Mouse (Mus musculus): ENCODE measurements around the gene Cspg4. TPM values are rescaled to one million over a fixed set of nuclear protein-coding genes. Genes with fewer than 3 reads are reported as not detected.
"Not testable (repeated sequence)": the region's sequence is repeated elsewhere in the genome, so short reads cannot be mapped to it uniquely, and the experiment has no call there.

Cspg4 gene
- polyA plus RNA-seq, 1 experiment from 2014 or later: 23.0 TPM

DNA sequence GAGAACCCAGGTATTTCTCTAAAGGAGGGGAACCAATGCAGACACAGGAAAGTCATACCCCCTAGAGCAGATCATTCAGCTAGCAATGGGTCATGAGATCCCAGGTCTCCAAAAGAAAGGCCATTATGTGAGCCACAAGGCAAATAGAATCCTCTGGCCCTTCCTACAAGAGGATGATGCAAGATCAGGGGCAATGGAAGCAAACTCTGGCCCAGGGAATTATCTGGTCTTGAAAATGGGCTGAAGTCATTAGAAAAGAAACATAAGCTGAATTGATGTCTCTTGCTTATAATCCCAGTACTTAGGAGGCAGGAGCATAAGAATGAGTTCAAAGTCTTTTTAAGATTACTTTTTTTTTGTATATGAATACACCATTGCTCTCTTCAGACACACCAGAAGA lies 35.2 kb downstream of the Cspg4 start:
- Histone ChIP-seq H3K4me2 (ENCODE audit: low read length) (no peak overlapping the region), H3K27ac (replicated peaks in 1 of 2; ENCODE audit: control insufficient read depth in 1 of 2, insufficient read depth in 1 of 2, low read depth in 2 of 2, low read length in 2 of 2) (no peak overlapping the region), H3K4me1 (ENCODE audit: control insufficient read depth in 2 of 2, insufficient read depth in 2 of 2, low read length in 2 of 2) (peaks cover 7 to 9% of the 10 kb centered on the region in 2 experiments; a peak in 1 of 4 replicates), H3K36me3 (ENCODE audit: control insufficient read depth, insufficient read depth, low read length) (peaks cover 31% of the 10 kb centered on the region), H3K27me3 (ENCODE audit: control insufficient read depth, insufficient read depth, low read length) (no peaks in the 10 kb centered on the region), H3K4me3 (ENCODE audit: control insufficient read depth in 1 of 2, insufficient read depth in 1 of 2, low read depth in 1 of 2, low read length in 2 of 2) (no peak overlapping the region), H3K9me3 (ENCODE audit: control insufficient read depth, low read length) (no peaks in the 10 kb centered on the region), H3K9ac (ENCODE audit: low read length) (no peak overlapping the region)
- no peak for ATAC-seq (ENCODE audit: insufficient number of reproducible peaks, insufficient read depth, low FRiP score, low read depth)

DNA sequence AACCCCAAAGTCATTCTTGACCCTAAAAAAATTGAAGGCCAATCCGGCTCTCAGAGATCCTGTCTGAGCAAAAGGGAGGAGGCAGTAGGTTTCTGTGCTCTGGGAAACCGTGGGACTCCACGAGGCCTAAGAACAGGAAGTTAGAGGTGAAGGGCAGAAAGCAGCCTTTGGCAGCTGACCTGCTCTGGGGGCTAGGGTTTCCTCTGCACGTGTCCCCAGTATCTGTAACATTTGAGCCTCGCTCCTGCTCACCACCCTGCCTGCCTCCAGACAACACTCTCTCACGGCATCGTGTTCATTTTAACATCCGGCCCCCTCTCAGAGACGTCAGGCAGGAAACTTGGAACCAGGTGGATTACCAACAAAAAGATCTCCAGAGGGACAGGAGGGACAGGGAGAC lies 35.7 kb downstream of the Cspg4 start:
- Histone ChIP-seq H3K4me2 (ENCODE audit: low read length) (no peak overlapping the region), H3K4me1 (ENCODE audit: control insufficient read depth in 2 of 2, insufficient read depth in 2 of 2, low read length in 2 of 2) (peaks cover 7 to 9% of the 10 kb centered on the region in 2 experiments; a peak in 1 of 4 replicates), H3K36me3 (ENCODE audit: control insufficient read depth, insufficient read depth, low read length) (peaks cover 26% of the 10 kb centered on the region), H3K9ac (ENCODE audit: low read length) (peak overlapping the region; percentile 16; the same call in 1 of the 2 replicates), H3K9me3 (ENCODE audit: control insufficient read depth, low read length) (no peaks in the 10 kb centered on the region), H3K4me3 (ENCODE audit: control insufficient read depth in 1 of 2, insufficient read depth in 1 of 2, low read depth in 1 of 2, low read length in 2 of 2) (no peak overlapping the region), H3K27ac (replicated peaks in 1 of 2; ENCODE audit: control insufficient read depth in 1 of 2, insufficient read depth in 1 of 2, low read depth in 2 of 2, low read length in 2 of 2) (peak overlapping the region in 1 of 2 experiments; percentile 14; a peak in 1 of 4 replicates), H3K27me3 (ENCODE audit: control insufficient read depth, insufficient read depth, low read length) (no peaks in the 10 kb centered on the region)
- WGBS: 18% methylated on average over 9 of the region's 9 CpGs
- no peak for ATAC-seq (ENCODE audit: insufficient number of reproducible peaks, insufficient read depth, low FRiP score, low read depth)

DNA sequence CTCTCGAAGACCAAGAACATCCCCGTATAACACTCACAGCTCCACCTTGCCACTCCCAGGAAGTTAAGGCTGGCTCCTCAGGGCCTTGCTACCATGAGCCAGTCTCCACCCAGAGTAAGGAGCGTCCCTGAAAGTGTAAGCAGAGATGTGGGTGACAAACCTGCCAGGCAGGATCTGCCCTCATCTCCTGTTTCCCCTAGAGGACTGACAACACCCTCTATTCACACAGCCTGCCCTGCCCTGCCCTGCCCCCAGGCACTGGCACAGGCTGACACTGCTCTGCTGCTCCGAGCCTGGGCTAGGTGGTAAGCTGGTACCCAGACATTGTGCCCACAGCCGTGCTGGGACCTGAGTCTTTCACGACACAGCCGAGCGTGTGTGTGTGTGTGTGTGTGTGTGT lies 36.4 kb downstream of the Cspg4 start:
- ATAC-seq (ENCODE audit: insufficient number of reproducible peaks, insufficient read depth, low FRiP score, low read depth): no peak
- Histone ChIP-seq H3K9ac (ENCODE audit: low read length) (0 out of 2 replicates have a peak overlapping the region, but pooled peaks have one; percentile 6), H3K4me2 (ENCODE audit: low read length) (no peak overlapping the region), H3K27me3 (ENCODE audit: control insufficient read depth, insufficient read depth, low read length) (no peaks in the 10 kb centered on the region), H3K4me1 (ENCODE audit: control insufficient read depth in 2 of 2, insufficient read depth in 2 of 2, low read length in 2 of 2) (peaks cover 7 to 9% of the 10 kb centered on the region in 2 experiments; a peak in 1 of 4 replicates), H3K9me3 (ENCODE audit: control insufficient read depth, low read length) (no peaks in the 10 kb centered on the region), H3K36me3 (ENCODE audit: control insufficient read depth, insufficient read depth, low read length) (peaks cover 21% of the 10 kb centered on the region), H3K4me3 (ENCODE audit: control insufficient read depth in 1 of 2, insufficient read depth in 1 of 2, low read depth in 1 of 2, low read length in 2 of 2) (no peak overlapping the region), H3K27ac (replicated peaks in 1 of 2; ENCODE audit: control insufficient read depth in 1 of 2, insufficient read depth in 1 of 2, low read depth in 2 of 2, low read length in 2 of 2) (no peak overlapping the region)
- 58% methylated on average over 8 of the region's 8 CpGs for WGBS

DNA sequence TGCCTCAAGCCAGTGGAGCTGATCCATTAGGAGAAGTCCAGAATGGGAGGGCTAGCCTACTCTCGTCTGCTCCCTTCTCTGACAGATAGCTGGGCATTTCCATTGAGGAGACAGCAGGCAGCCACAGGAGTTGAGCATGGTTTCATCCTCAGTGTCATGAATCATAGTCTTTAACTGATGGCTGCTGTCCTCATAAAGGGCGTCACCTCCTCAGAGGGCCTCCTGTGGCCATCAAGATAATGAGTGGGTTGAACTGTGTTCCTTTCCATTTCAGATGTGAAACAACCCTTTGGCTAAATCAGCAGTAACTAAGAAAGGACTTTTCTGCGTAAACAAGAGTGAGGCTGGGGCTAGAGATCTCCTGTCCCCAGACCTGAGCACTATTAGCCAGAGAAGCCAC lies 38.8 kb downstream of the Cspg4 start:
- H3K9ac ChIP-seq (ENCODE audit: low read length): no peak overlapping the region
- 0 out of 2 replicates have a peak, but pooled peaks cover 1% of the 10 kb centered on the region for H3K36me3 ChIP-seq (ENCODE audit: control insufficient read depth, insufficient read depth, low read length)
- H3K27ac ChIP-seq (replicated peaks in 1 of 2; ENCODE audit: control insufficient read depth in 1 of 2, insufficient read depth in 1 of 2, low read depth in 2 of 2, low read length in 2 of 2): no peak overlapping the region
- H3K4me3 ChIP-seq (ENCODE audit: control insufficient read depth in 1 of 2, insufficient read depth in 1 of 2, low read depth in 1 of 2, low read length in 2 of 2): no peak overlapping the region
- no peaks in the 10 kb centered on the region for H3K9me3 ChIP-seq (ENCODE audit: control insufficient read depth, low read length)
- H3K4me1 ChIP-seq (ENCODE audit: control insufficient read depth in 2 of 2, insufficient read depth in 2 of 2, low read length in 2 of 2): peaks cover 9 to 14% of the 10 kb centered on the region in 2 experiments; a peak in 2 of 4 replicates
- ATAC-seq (ENCODE audit: insufficient number of reproducible peaks, insufficient read depth, low FRiP score, low read depth): no peak
- WGBS: 64% methylated on average over 3 of the region's 3 CpGs
- H3K4me2 ChIP-seq (ENCODE audit: low read length): no peak overlapping the region
- H3K27me3 ChIP-seq (ENCODE audit: control insufficient read depth, insufficient read depth, low read length): no peaks in the 10 kb centered on the region

DNA sequence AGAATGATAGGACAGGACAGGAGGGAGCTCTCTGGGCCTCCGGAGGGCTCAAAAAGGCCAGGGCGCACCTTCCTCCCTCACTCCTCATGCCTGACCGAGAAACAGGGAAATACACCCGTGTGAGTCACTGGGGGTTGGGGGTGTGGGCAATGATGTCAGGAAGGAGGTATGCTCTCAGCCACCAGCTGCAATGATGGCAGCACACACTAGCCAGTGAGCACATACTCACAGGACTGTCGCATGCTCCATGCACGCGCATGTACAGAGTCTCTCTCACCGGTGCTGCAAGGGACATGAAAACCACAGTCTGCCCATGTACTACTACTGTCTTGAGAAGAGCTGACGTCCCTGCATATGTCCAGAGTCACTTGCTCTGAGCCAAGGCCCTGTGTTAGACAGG lies 42.7 kb downstream of the Cspg4 start:
- Histone ChIP-seq H3K4me1 (ENCODE audit: control insufficient read depth in 2 of 2, insufficient read depth in 2 of 2, low read length in 2 of 2) (peaks cover 2 to 5% of the 10 kb centered on the region in 2 experiments; a peak in 2 of 4 replicates), H3K27ac (replicated peaks in 1 of 2; ENCODE audit: control insufficient read depth in 1 of 2, insufficient read depth in 1 of 2, low read depth in 2 of 2, low read length in 2 of 2) (no peak overlapping the region), H3K27me3 (ENCODE audit: control insufficient read depth, insufficient read depth, low read length) (no peaks in the 10 kb centered on the region), H3K4me2 (ENCODE audit: low read length) (no peak overlapping the region), H3K9ac (ENCODE audit: low read length) (no peak overlapping the region), H3K9me3 (ENCODE audit: control insufficient read depth, low read length) (no peaks in the 10 kb centered on the region), H3K36me3 (ENCODE audit: control insufficient read depth, insufficient read depth, low read length) (no peaks in the 10 kb centered on the region), H3K4me3 (ENCODE audit: control insufficient read depth in 1 of 2, insufficient read depth in 1 of 2, low read depth in 1 of 2, low read length in 2 of 2) (no peak overlapping the region)
- WGBS: 41% methylated on average over 9 of the region's 9 CpGs
- ATAC-seq (ENCODE audit: insufficient number of reproducible peaks, insufficient read depth, low FRiP score, low read depth): no peak

DNA sequence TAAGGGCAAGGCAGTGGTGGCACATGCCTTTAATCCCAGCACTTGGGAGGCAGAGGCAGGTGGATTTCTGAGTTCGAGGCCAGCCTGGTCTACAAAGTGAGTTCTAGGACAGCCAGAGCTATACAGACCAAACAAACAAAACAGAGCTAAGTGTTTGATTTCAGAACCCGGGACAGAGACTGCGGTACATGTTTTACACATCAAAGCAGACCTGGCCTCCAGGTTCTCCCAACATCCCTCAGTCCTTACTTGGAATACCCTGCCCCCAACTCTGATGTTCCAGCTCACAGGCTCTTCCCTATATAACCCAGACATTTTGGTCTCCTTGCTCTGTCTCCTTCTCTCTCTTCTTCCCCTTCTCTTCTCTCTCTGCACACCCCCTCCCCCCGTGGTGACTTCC lies 45.2 kb downstream of the Cspg4 start:
- H3K27ac ChIP-seq (replicated peaks in 1 of 2; ENCODE audit: control insufficient read depth in 1 of 2, insufficient read depth in 1 of 2, low read depth in 2 of 2, low read length in 2 of 2); ATAC-seq (ENCODE audit: insufficient number of reproducible peaks, insufficient read depth, low FRiP score, low read depth): not testable (repeated sequence)

DNA sequence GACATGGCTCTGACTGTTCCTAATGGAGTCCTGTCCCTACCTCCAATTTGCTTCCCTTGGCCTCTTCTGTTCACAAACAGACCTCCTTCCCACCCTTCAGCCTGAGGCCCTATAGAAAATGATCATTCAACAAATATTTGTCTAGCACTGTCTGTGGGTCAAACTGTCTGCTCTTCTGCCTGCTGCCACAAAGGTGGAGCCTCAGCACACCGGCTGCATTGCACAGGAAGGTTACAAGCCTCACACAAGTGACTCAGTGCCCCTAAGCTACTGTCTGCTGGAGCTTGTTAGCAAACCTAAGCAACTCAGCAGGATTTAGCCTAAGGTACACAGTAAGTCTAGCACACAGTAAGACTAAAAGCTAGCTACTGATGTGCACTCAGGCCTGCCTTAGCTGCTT lies 46.2 kb downstream of the Cspg4 start:
- Histone ChIP-seq H3K4me1 (ENCODE audit: control insufficient read depth in 2 of 2, insufficient read depth in 2 of 2, low read length in 2 of 2) (peaks cover 2 to 5% of the 10 kb centered on the region in 2 experiments; a peak in 2 of 4 replicates), H3K4me2 (ENCODE audit: low read length) (no peak overlapping the region), H3K9ac (ENCODE audit: low read length) (no peak overlapping the region), H3K4me3 (ENCODE audit: control insufficient read depth in 1 of 2, insufficient read depth in 1 of 2, low read depth in 1 of 2, low read length in 2 of 2) (no peak overlapping the region), H3K9me3 (ENCODE audit: control insufficient read depth, low read length) (no peaks in the 10 kb centered on the region), H3K27me3 (ENCODE audit: control insufficient read depth, insufficient read depth, low read length) (no peaks in the 10 kb centered on the region), H3K27ac (replicated peaks in 1 of 2; ENCODE audit: control insufficient read depth in 1 of 2, insufficient read depth in 1 of 2, low read depth in 2 of 2, low read length in 2 of 2) (no peak overlapping the region), H3K36me3 (ENCODE audit: control insufficient read depth, insufficient read depth, low read length) (peaks cover 16% of the 10 kb centered on the region)
- no peak for ATAC-seq (ENCODE audit: insufficient number of reproducible peaks, insufficient read depth, low FRiP score, low read depth)
- WGBS: 48% methylated on average over 1 of the region's 1 CpGs

More for the DNA sequence above, 45.2 kb downstream of the Cspg4 start:
- H3K9ac ChIP-seq (ENCODE audit: low read length); H3K36me3 ChIP-seq (ENCODE audit: control insufficient read depth, insufficient read depth, low read length); H3K9me3 ChIP-seq (ENCODE audit: control insufficient read depth, low read length); H3K27me3 ChIP-seq (ENCODE audit: control insufficient read depth, insufficient read depth, low read length); H3K4me1 ChIP-seq (ENCODE audit: control insufficient read depth in 2 of 2, insufficient read depth in 2 of 2, low read length in 2 of 2); H3K4me2 ChIP-seq (ENCODE audit: low read length); H3K4me3 ChIP-seq (ENCODE audit: control insufficient read depth in 1 of 2, insufficient read depth in 1 of 2, low read depth in 1 of 2, low read length in 2 of 2): not testable (repeated sequence)
- WGBS: 41% methylated on average over 4 of the region's 4 CpGs

DNA sequence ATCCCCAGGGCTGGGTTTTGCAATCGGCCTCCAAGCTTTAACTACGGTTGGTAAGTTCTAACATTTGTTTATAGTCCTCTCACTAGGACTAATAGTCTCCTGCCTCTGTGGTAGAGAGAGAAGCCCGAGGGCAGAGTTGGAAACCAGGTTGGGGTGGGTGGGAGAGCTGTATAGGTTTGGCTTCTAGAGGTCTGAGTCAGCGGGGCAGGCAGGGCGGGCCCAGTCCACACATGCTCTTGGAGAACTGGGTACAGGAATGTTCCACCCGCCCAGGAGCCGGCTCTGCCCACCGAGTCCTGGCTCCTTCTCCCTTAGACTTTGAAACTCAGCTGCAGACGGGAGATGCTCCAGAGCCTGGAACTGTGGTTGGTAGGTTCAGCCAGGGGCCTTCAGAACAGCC lies 49.2 kb downstream of the Cspg4 start:
- Histone ChIP-seq H3K27ac (replicated peaks in 1 of 2; ENCODE audit: control insufficient read depth in 1 of 2, insufficient read depth in 1 of 2, low read depth in 2 of 2, low read length in 2 of 2) (no peak overlapping the region), H3K36me3 (ENCODE audit: control insufficient read depth, insufficient read depth, low read length) (peaks cover 45% of the 10 kb centered on the region), H3K4me2 (ENCODE audit: low read length) (no peak overlapping the region), H3K4me1 (ENCODE audit: control insufficient read depth in 2 of 2, insufficient read depth in 2 of 2, low read length in 2 of 2) (no peaks in the 10 kb centered on the region; a peak in 1 of 4 replicates), H3K9me3 (ENCODE audit: control insufficient read depth, low read length) (no peaks in the 10 kb centered on the region), H3K27me3 (ENCODE audit: control insufficient read depth, insufficient read depth, low read length) (no peaks in the 10 kb centered on the region), H3K4me3 (ENCODE audit: control insufficient read depth in 1 of 2, insufficient read depth in 1 of 2, low read depth in 1 of 2, low read length in 2 of 2) (no peak overlapping the region), H3K9ac (ENCODE audit: low read length) (no peak overlapping the region)
- WGBS: 79% methylated on average over 9 of the region's 9 CpGs
- no peak for ATAC-seq (ENCODE audit: insufficient number of reproducible peaks, insufficient read depth, low FRiP score, low read depth)
